Mouse (Mus musculus) liver, postnatal 0 days (tissue): ENCODE measurements at regions not wholly inside any gene's neighbourhood (a gene's known extent, or its start where the extent isn't known, plus 50 kb on each side); places are given as distances from the start of the nearest gene placed in this dataset.

Experiments
- ATAC-seq: fragments of 200-750 bp; cut with Nextera tagmentation; 2 replicates; pipeline ENCODE4 v1.8.0; 2017; ENCODE audit warnings: mild to moderate bottlenecking, moderate library complexity
- DNase-seq: peaks from one replicate; pipeline ENCODE4 v3.0.0-alpha.2; 2016
- H3K27ac ChIP-seq: fragments of 300-500 bp; sonication (generic); 2 replicates; pipeline ENCODE4 v1.5.1; 2014; ENCODE audit warnings: antibody characterized with exemption, moderate library complexity, mild to moderate bottlenecking, low read depth
- H3K27me3 ChIP-seq: fragments of 300-500 bp; sonication (generic); 2 replicates; pipeline ENCODE4 v1.6.1; 2014; ENCODE audit warnings: low read length, control low read depth, mixed read lengths; ENCODE audit not compliant: insufficient read depth
- H3K36me3 ChIP-seq: fragments of 300-500 bp; sonication (generic); replicated peaks from 2 replicates; pipeline ENCODE4 v1.6.1; 2014; ENCODE audit warnings: mild to moderate bottlenecking, control low read depth, low read length, moderate library complexity, mixed read lengths; ENCODE audit not compliant: insufficient read depth
- H3K4me1 ChIP-seq: fragments of 300-500 bp; sonication (generic); 2 replicates; pipeline ENCODE4 v1.6.1; 2014; ENCODE audit warnings: antibody characterized with exemption, mild to moderate bottlenecking, control low read depth; ENCODE audit not compliant: insufficient read depth
- H3K4me2 ChIP-seq: fragments of 300-500 bp; sonication (generic); 2 replicates; pipeline ENCODE4 v1.6.1; 2014; ENCODE audit warnings: low read depth, mild to moderate bottlenecking, low read length, moderate library complexity, mixed read lengths
- H3K4me3 ChIP-seq: fragments of 300-500 bp; sonication (generic); 2 replicates; pipeline ENCODE4 v1.5.1; 2014; ENCODE audit warnings: low read depth, low read length
- H3K9ac ChIP-seq: fragments of 300-500 bp; sonication (generic); replicated peaks from 2 replicates; pipeline ENCODE4 v1.6.1; 2014; ENCODE audit warnings: mild to moderate bottlenecking, moderate library complexity
- H3K9me3 ChIP-seq: fragments of 300-500 bp; sonication (generic); 2 replicates; pipeline ENCODE4 v1.6.1; 2016; ENCODE audit warnings: mild to moderate bottlenecking, control low read depth, low read length, mixed read lengths
- CTCF ChIP-seq: sonication (generic); IDR thresholded peaks from 2 replicates; pipeline ENCODE4 v1.5.1; 2016; ENCODE audit warnings: antibody characterized with exemption, low read depth
- EP300 ChIP-seq: IDR thresholded peaks from 2 replicates; pipeline ENCODE4 v1.6.1; 2016; ENCODE audit warnings: antibody characterized with exemption, low read depth, mild to moderate bottlenecking
- WGBS: fragments of 180-500 bp; shearing (Covaris S2); extraction: QIAGEN DNeasy Blood & Tissue Kit; methylation state at CpG from one replicate; pipeline ENCODE4 v1.1.7; 2014; ENCODE audit not compliant: insufficient replicate concordance; 5-methylcytosine and 5-hydroxymethylcytosine counted together

- H3K4me1 ChIP-seq: no peaks in the 10 kb centered on the region
- DNase-seq: no peak
- no peak overlapping the region for H3K9ac ChIP-seq
- no peak overlapping the region for H3K27ac ChIP-seq
- no peaks in the 10 kb centered on the region for H3K36me3 ChIP-seq
- H3K4me3 ChIP-seq: no peak overlapping the region
- H3K9me3 ChIP-seq: no peaks in the 10 kb centered on the region
- 58% methylated on average over 6 of the region's 6 CpGs for WGBS
- no peaks in the 10 kb centered on the region for H3K27me3 ChIP-seq
- ATAC-seq: no peak
- no peak for TF ChIP-seq EP300
- no peak for TF ChIP-seq CTCF
- H3K4me2 ChIP-seq: no peak overlapping the region
These were observed 249.4 kb upstream of the Mki67 start for GRCm38 (mm10) chr7:135965528-135965927.

DNA sequence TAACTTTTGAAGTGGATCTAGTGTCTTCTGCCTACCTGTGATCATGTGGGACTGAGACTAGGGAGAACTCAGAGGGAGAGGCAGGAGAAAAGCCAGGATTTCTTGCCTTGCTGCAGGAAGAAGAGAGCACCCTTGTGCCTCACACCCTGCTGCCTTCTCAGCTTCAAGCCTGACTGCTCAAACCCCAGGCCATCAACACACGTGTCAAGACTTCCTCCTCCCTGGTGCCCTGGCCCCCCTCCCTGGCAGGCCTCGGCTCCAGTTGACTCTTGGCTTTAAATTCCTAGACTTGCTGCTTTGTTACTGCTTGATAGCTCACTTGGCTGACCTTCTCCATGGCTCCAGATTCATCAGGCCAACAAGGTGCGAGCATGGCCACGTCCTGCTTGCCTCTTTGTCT lies 250.1 kb upstream of the Mki67 start:
- TF ChIP-seq EP300 (no peak), CTCF (no peak)
- no peak for ATAC-seq

DNA sequence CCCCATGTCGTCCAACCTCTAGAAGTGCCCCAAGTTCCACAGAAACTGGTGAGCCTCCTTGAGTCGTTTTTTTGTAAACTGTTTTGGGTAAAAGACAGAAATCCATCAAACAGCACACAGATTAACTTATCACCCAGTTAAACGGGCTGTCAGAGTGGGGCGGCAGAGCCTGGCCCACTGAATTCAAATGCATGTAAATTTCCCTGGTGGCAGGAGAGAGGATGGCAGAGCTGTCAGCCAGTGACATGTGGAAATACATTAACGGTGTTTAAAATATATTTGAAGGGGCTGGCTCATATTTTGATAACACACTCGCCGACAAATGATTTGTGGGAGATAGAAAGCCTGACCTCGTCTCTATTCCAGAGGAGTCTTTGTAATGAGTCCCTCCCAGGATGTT lies 252.5 kb upstream of the Mki67 start:
- no peaks in the 10 kb centered on the region for H3K9me3 ChIP-seq
- TF ChIP-seq CTCF (no peak), EP300 (no peak)
- H3K4me3 ChIP-seq: no peak overlapping the region
- no peak overlapping the region for H3K27ac ChIP-seq
- DNase-seq (no peak), ATAC-seq (no peak)
- H3K4me1 ChIP-seq: no peaks in the 10 kb centered on the region
- no peak overlapping the region for H3K4me2 ChIP-seq
- H3K36me3 ChIP-seq: no peaks in the 10 kb centered on the region
- no peak overlapping the region for H3K9ac ChIP-seq
- H3K27me3 ChIP-seq: no peaks in the 10 kb centered on the region
- 49% methylated on average over 8 of the region's 8 CpGs for WGBS

More for the DNA sequence above, 250.1 kb upstream of the Mki67 start:
- Histone ChIP-seq H3K4me1 (no peaks in the 10 kb centered on the region), H3K9me3 (no peaks in the 10 kb centered on the region), H3K9ac (no peak overlapping the region), H3K27me3 (no peaks in the 10 kb centered on the region), H3K4me3 (no peak overlapping the region), H3K36me3 (no peaks in the 10 kb centered on the region), H3K27ac (no peak overlapping the region), H3K4me2 (no peak overlapping the region)
- no peak for DNase-seq
- WGBS: 36% methylated on average over 4 of the region's 4 CpGs

DNA sequence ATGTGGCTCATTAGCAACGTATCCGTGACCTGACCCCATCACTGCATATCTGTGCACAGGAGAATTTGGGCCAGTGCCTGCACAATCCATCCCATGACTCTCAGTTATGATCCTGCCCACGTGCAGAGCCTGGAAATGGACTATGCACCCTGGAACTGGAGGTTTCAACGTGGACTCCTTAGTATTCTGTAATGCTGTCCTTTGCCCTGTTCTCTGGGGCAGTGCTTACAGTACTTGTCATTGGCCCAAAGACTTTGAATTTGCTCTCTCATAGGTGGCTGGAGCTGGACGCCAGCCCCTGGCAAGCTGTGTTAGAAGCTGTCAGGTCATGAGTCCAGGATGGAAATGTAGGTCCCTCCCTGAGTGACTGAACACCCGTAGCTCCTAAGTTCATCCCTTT lies 269.9 kb upstream of the Mki67 start:
- TF ChIP-seq CTCF: no peak
- TF ChIP-seq EP300: peak; percentile 71
- peak; percentile 99 for ATAC-seq
- no peak overlapping the region for H3K27ac ChIP-seq

DNA sequence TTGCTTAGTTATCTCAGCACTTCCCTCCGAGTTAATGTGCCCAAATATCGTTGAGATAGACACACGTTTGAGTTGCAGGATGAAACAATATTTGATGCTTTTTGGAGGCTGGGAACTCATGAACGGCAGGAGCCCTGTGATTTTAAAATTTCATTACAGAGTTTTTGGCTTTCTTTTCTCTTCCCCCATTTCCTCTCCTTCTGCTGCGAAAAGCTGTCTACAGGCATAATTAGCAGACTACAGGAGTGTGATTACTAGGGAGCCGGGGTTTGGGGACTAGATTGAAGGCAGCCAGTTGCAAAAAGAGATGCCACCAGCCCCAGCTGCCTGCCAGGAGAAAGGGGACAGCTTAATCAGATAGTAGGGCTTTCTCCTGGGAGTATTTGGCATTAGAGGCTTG lies 274.2 kb upstream of the Mki67 start:
- DNase-seq (no peak), ATAC-seq (no peak)
- no peaks in the 10 kb centered on the region for H3K27me3 ChIP-seq
- TF ChIP-seq CTCF: no peak
- no peak for TF ChIP-seq EP300
- H3K9ac ChIP-seq: no peak overlapping the region
- H3K4me3 ChIP-seq: no peak overlapping the region
- no peaks in the 10 kb centered on the region for H3K36me3 ChIP-seq
- H3K27ac ChIP-seq: no peak overlapping the region
- H3K9me3 ChIP-seq: no peaks in the 10 kb centered on the region
- H3K4me1 ChIP-seq: no peaks in the 10 kb centered on the region
- 66% methylated on average over 6 of the region's 6 CpGs for WGBS
- no peak overlapping the region for H3K4me2 ChIP-seq

More for the DNA sequence above, 269.9 kb upstream of the Mki67 start:
- no peaks in the 10 kb centered on the region for H3K27me3 ChIP-seq
- H3K9ac ChIP-seq: no peak overlapping the region
- DNase-seq: peak; percentile 50
- H3K4me2 ChIP-seq: no peak overlapping the region
- H3K36me3 ChIP-seq: no peaks in the 10 kb centered on the region
- H3K9me3 ChIP-seq: no peaks in the 10 kb centered on the region
- H3K4me3 ChIP-seq: no peak overlapping the region
- WGBS: 47% methylated on average over 6 of the region's 6 CpGs
- no peaks in the 10 kb centered on the region for H3K4me1 ChIP-seq

DNA sequence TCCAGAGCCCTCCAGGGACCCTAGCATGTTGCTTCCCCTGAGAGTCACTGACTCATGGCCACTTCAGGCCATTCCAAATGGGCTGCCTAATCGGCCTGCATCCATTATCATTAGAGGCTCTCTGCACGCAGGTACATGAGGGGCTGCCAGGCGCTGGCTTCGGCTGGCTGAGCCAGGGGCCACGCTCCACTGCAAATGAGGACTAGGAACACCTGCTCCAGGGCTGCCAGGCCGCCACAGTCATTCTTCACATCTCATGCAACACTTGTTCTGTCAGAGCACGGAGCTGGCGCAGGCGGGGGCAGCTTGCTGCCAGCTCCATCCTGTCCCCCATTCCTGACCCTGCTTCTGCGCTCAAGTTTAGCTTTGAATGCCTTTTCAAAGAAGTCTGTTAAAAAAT lies 280.7 kb upstream of the Mki67 start:
- WGBS: 76% methylated on average over 10 of the region's 10 CpGs
- ATAC-seq: no peak
- no peak overlapping the region for H3K4me2 ChIP-seq
- no peak overlapping the region for H3K9ac ChIP-seq
- DNase-seq: no peak
- no peaks in the 10 kb centered on the region for H3K36me3 ChIP-seq
- no peaks in the 10 kb centered on the region for H3K9me3 ChIP-seq
- H3K27ac ChIP-seq: no peak overlapping the region
- TF ChIP-seq EP300: no peak
- TF ChIP-seq CTCF: no peak
- no peaks in the 10 kb centered on the region for H3K4me1 ChIP-seq
- no peak overlapping the region for H3K4me3 ChIP-seq
- no peaks in the 10 kb centered on the region for H3K27me3 ChIP-seq

- WGBS: 74% methylated on average over 3 of the region's 3 CpGs
- H3K9ac ChIP-seq: no peak overlapping the region
These were observed 281.5 kb upstream of the Mki67 start for GRCm38 (mm10) chr7:135997640-135998039.

More at GRCm38 (mm10) chr7:135997640-135998039, 281.5 kb upstream of the Mki67 start:
- H3K27me3 ChIP-seq: no peaks in the 10 kb centered on the region
- no peak overlapping the region for H3K4me2 ChIP-seq
- H3K4me1 ChIP-seq: no peaks in the 10 kb centered on the region
- no peak for DNase-seq
- no peaks in the 10 kb centered on the region for H3K9me3 ChIP-seq
- no peak overlapping the region for H3K4me3 ChIP-seq
- ATAC-seq: no peak
- no peaks in the 10 kb centered on the region for H3K36me3 ChIP-seq
- no peak for TF ChIP-seq EP300
- no peak for TF ChIP-seq CTCF
- H3K27ac ChIP-seq: no peak overlapping the region
